Mouse (Mus musculus): ENCODE measurements around the gene Mtch1. TPM values are rescaled to one million over a fixed set of nuclear protein-coding genes. Genes with fewer than 3 reads are reported as not detected.

The Mtch1 gene
- polyA plus RNA-seq, 1 experiment, result 479 TPM

GRCm38 (mm10) chr17:29347126-29347644 is 549 bp downstream of the Mtch1 start:
- Histone ChIP-seq H3K4me1 (ENCODE audit: control insufficient read depth, insufficient read depth, low read length) (peaks cover 11% of the 10 kb centered on the region), H3K27me3 (ENCODE audit: control insufficient read depth, insufficient read depth, low read length) (no peaks in the 10 kb centered on the region), H3K27ac (ENCODE audit: insufficient read depth, low read length) (peak overlapping the region; percentile 53), H3K4me3 (replicated peaks; ENCODE audit: insufficient read depth, low read depth, low read length) (peak overlapping the region; percentile 91)
- no peak for DNase-seq
- no peak for TF ChIP-seq POLR2A (IDR thresholded peaks at IDR 0.05; ENCODE audit: borderline replicate concordance, insufficient read depth, low read length)
- TF ChIP-seq CTCF (IDR thresholded peaks at IDR 0.05; ENCODE audit: borderline replicate concordance, insufficient read depth, low read depth, low read length), result no peak
- WGBS, result under 1% methylated on average over 45 of the region's 45 CpGs

DNA sequence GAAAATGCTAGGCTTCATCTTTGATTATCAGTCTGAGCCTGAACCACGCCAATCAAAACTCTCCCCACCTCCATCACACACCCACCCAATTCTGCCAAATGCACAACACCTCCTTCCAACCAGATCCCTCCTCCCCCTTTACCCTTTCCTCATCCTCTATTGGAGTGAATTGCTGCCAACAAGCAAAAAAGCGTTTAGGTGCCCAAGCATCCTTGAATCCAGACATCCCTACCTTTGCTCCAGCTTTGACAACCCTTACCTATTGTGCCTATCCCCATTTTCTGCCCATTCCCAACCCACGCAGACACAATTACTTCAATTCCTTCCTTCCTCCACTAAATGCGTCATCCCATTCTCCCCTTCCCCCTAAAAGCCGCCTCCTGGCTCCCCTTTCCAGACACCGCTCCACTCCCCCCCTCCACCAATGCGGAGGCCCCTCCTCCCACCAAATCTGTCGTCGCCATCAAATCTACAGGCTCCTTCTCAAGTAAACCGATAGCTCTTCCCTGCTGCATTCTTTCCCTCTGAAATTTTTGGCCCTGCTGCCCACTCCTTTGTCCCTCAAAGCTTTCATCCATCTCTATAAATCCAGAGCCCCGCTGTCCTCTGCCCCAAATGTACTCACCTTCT is 1.1 kb downstream of the Mtch1 start:
- H3K4me3 ChIP-seq (replicated peaks; ENCODE audit: insufficient read depth, low read depth, low read length), result peak overlapping the region; percentile 91
- TF ChIP-seq POLR2A (IDR thresholded peaks at IDR 0.05; ENCODE audit: borderline replicate concordance, insufficient read depth, low read length) (no peak), CTCF (IDR thresholded peaks at IDR 0.05; ENCODE audit: borderline replicate concordance, insufficient read depth, low read depth, low read length) (no peak)
- DNase-seq, result peak; percentile 43 to 55
- 2% methylated on average over 11 of the region's 11 CpGs for WGBS
- H3K27ac ChIP-seq (ENCODE audit: insufficient read depth, low read length), result peak overlapping the region; percentile 53
- H3K27me3 ChIP-seq (ENCODE audit: control insufficient read depth, insufficient read depth, low read length), result no peaks in the 10 kb centered on the region
- H3K4me1 ChIP-seq (ENCODE audit: control insufficient read depth, insufficient read depth, low read length), result peaks cover 16% of the 10 kb centered on the region

GRCm38 (mm10) chr17:29345272-29345671 is 2.5 kb downstream of the Mtch1 start:
- DNase-seq, result no peak
- H3K4me1 ChIP-seq (ENCODE audit: control insufficient read depth, insufficient read depth, low read length), result peaks cover 23% of the 10 kb centered on the region
- H3K27me3 ChIP-seq (ENCODE audit: control insufficient read depth, insufficient read depth, low read length), result no peaks in the 10 kb centered on the region
- 86% methylated on average over 12 of the region's 12 CpGs for WGBS
- TF ChIP-seq POLR2A (IDR thresholded peaks at IDR 0.05; ENCODE audit: borderline replicate concordance, insufficient read depth, low read length) (no peak), CTCF (IDR thresholded peaks at IDR 0.05; ENCODE audit: borderline replicate concordance, insufficient read depth, low read depth, low read length) (no peak)
- H3K27ac ChIP-seq (ENCODE audit: insufficient read depth, low read length), result no peak overlapping the region
- no peak overlapping the region for H3K4me3 ChIP-seq (replicated peaks; ENCODE audit: insufficient read depth, low read depth, low read length)

- no peak for DNase-seq
- WGBS, result 73% methylated on average over 5 of the region's 5 CpGs
- TF ChIP-seq POLR2A (IDR thresholded peaks at IDR 0.05; ENCODE audit: borderline replicate concordance, insufficient read depth, low read length) (no peak), CTCF (IDR thresholded peaks at IDR 0.05; ENCODE audit: borderline replicate concordance, insufficient read depth, low read depth, low read length) (no peak)
- Histone ChIP-seq H3K27ac (ENCODE audit: insufficient read depth, low read length) (no peak overlapping the region), H3K4me3 (replicated peaks; ENCODE audit: insufficient read depth, low read depth, low read length) (no peak overlapping the region), H3K27me3 (ENCODE audit: control insufficient read depth, insufficient read depth, low read length) (no peaks in the 10 kb centered on the region), H3K4me1 (ENCODE audit: control insufficient read depth, insufficient read depth, low read length) (peaks cover 43% of the 10 kb centered on the region)
Observed at GRCm38 (mm10) chr17:29343241-29343640, 4.5 kb downstream of the Mtch1 start.

- TF ChIP-seq CTCF (IDR thresholded peaks at IDR 0.05; ENCODE audit: borderline replicate concordance, insufficient read depth, low read depth, low read length), result no peak
- no peak for TF ChIP-seq POLR2A (IDR thresholded peaks at IDR 0.05; ENCODE audit: borderline replicate concordance, insufficient read depth, low read length)
- WGBS, result 52% methylated on average over 13 of the region's 13 CpGs
- no peak for DNase-seq
- H3K4me1 ChIP-seq (ENCODE audit: control insufficient read depth, insufficient read depth, low read length), result peaks cover 46% of the 10 kb centered on the region
- no peak overlapping the region for H3K27ac ChIP-seq (ENCODE audit: insufficient read depth, low read length)
- H3K4me3 ChIP-seq (replicated peaks; ENCODE audit: insufficient read depth, low read depth, low read length), result no peak overlapping the region
- H3K27me3 ChIP-seq (ENCODE audit: control insufficient read depth, insufficient read depth, low read length), result no peaks in the 10 kb centered on the region
Observed at GRCm38 (mm10) chr17:29342010-29342910, 5.5 kb downstream of the Mtch1 start.

DNA sequence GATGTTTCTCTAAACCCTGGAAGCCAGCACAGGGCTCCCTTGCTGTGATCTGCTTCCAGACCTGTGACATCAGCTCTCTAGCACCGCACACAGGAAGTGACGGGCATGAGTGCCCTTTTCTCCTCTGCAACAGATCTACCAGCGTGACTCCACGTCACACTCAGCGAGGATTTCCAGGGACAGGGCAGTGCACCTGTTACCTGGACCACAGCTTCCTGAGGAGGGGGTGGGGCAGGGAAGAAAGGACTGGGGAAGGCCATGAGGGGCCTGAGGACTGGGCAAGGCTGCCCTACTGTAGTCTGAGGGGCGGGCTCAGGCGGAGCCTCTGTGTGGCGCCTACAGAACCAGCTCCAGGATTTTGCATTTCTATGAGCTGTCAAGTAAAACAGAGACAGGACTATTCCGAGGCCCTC is 6.1 kb downstream of the Mtch1 start:
- peak; percentile 50 to 54 for DNase-seq
- 31% methylated on average over 9 of the region's 9 CpGs for WGBS
- Histone ChIP-seq H3K27me3 (ENCODE audit: control insufficient read depth, insufficient read depth, low read length) (no peaks in the 10 kb centered on the region), H3K27ac (ENCODE audit: insufficient read depth, low read length) (no peak overlapping the region), H3K4me3 (replicated peaks; ENCODE audit: insufficient read depth, low read depth, low read length) (no peak overlapping the region), H3K4me1 (ENCODE audit: control insufficient read depth, insufficient read depth, low read length) (peaks cover 46% of the 10 kb centered on the region)
- 0 out of 2 replicates have a peak, but pooled peaks have one; percentile 7 for TF ChIP-seq CTCF (IDR thresholded peaks at IDR 0.05; ENCODE audit: borderline replicate concordance, insufficient read depth, low read depth, low read length)
- no peak for TF ChIP-seq POLR2A (IDR thresholded peaks at IDR 0.05; ENCODE audit: borderline replicate concordance, insufficient read depth, low read length)

DNA sequence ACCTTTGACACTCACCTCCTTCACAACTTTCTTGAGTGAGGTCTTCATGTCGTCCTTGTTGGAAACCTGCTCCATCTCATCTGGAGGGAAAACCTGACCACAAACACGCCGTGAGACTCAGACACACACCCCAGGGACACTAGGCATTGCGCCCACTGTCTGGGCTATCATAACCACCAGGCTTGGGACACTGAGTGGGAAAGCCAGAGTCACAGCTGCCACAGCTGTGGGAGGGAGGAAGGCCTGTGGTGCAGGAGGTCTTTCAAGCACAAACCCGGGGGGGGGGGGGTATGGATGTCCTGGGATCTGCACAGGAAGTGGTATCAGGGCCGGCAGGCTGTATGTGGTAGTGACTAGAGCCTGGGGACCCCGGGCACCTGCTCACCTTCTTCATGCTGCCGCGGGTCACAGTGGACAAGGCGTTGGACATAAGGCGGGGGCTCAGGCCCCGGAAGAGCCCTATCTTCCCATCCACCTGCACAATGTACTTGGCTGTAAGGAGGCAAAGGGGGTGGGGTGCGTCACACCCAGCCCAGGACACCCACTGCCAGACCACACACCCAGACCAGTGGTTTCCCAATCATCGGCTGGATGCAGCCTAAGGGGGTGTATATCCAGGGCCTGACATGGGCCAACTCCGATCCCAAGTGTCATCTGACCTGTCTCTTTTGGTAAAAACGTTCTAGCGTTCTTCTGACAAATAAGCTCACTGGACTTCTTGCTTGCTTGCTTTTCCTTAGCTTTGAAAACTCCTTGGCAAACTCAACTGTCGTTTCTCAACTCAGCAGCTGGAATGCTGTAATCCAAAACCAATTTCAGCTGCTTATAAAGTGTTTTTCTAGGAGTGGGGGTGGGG is 7.1 kb downstream of the Mtch1 start:
- Histone ChIP-seq H3K27me3 (ENCODE audit: control insufficient read depth, insufficient read depth, low read length) (no peaks in the 10 kb centered on the region), H3K27ac (ENCODE audit: insufficient read depth, low read length) (no peak overlapping the region), H3K4me1 (ENCODE audit: control insufficient read depth, insufficient read depth, low read length) (peaks cover 44% of the 10 kb centered on the region), H3K4me3 (replicated peaks; ENCODE audit: insufficient read depth, low read depth, low read length) (no peak overlapping the region)
- TF ChIP-seq CTCF (IDR thresholded peaks at IDR 0.05; ENCODE audit: borderline replicate concordance, insufficient read depth, low read depth, low read length) (no peak), POLR2A (IDR thresholded peaks at IDR 0.05; ENCODE audit: borderline replicate concordance, insufficient read depth, low read length) (no peak)
- no peak for DNase-seq
- WGBS, result 74% methylated on average over 18 of the region's 18 CpGs

All from cerebellum, adult 2 months (tissue).